Mouse (Mus musculus): Measurements from ENCODE around the gene Cryba1. TPM values are rescaled to one million over a fixed set of nuclear protein-coding genes. Genes with fewer than 3 reads are reported as not detected.

The Cryba1 gene
- polyA plus RNA-seq, 1 experiment from 2014 or later: not detected

- Histone ChIP-seq H3K4me2 (replicated peaks; ENCODE audit: low read depth) (no peak overlapping the region), H3K4me1 (replicated peaks; ENCODE audit: control insufficient read depth, insufficient read depth) (no peaks in the 10 kb centered on the region), H3K9ac (ENCODE audit: low read length) (no peak overlapping the region), H3K4me3 (ENCODE audit: low read depth, low read length) (no peak overlapping the region), H3K27ac (replicated peaks) (no peak overlapping the region), H3K9me3 (ENCODE audit: control insufficient read depth, low read length) (no peaks in the 10 kb centered on the region), H3K36me3 (ENCODE audit: control insufficient read depth, insufficient read depth, low read length) (peaks cover 5% of the 10 kb centered on the region; the same call in 1 of the 2 replicates), H3K27me3 (ENCODE audit: control insufficient read depth, insufficient read depth, low read length) (no peaks in the 10 kb centered on the region)
- DNase-seq (ENCODE audit: low spot score): no peak
- TF ChIP-seq EP300 (optimal IDR thresholded peaks at IDR 0.05) (no peak), CTCF (IDR thresholded peaks at IDR 0.05; ENCODE audit: low read depth) (no peak)
- 69% methylated on average over 3 of the region's 3 CpGs for WGBS
- ATAC-seq (ENCODE audit: low FRiP score, low TSS enrichment): no peak
Measured at GRCm38 (mm10) chr11:77709039-77709438, 16.0 kb downstream of the Cryba1 start.

GRCm38 (mm10) chr11:77705920-77706319 is 19.2 kb downstream of the Cryba1 start:
- H3K9ac ChIP-seq (ENCODE audit: low read length): no peak overlapping the region
- DNase-seq (ENCODE audit: low spot score) (no peak), ATAC-seq (ENCODE audit: low FRiP score, low TSS enrichment) (no peak)
- H3K36me3 ChIP-seq (ENCODE audit: control insufficient read depth, insufficient read depth, low read length): peaks cover 5% of the 10 kb centered on the region; the same call in 1 of the 2 replicates
- WGBS: 83% methylated on average over 3 of the region's 3 CpGs
- TF ChIP-seq EP300 (optimal IDR thresholded peaks at IDR 0.05) (no peak), CTCF (IDR thresholded peaks at IDR 0.05; ENCODE audit: low read depth) (no peak)
- no peak overlapping the region for H3K4me3 ChIP-seq (ENCODE audit: low read depth, low read length)
- no peak overlapping the region for H3K27ac ChIP-seq (replicated peaks)
- no peaks in the 10 kb centered on the region for H3K9me3 ChIP-seq (ENCODE audit: control insufficient read depth, low read length)
- no peak overlapping the region for H3K4me2 ChIP-seq (replicated peaks; ENCODE audit: low read depth)
- no peaks in the 10 kb centered on the region for H3K27me3 ChIP-seq (ENCODE audit: control insufficient read depth, insufficient read depth, low read length)
- H3K4me1 ChIP-seq (replicated peaks; ENCODE audit: control insufficient read depth, insufficient read depth): no peaks in the 10 kb centered on the region

GRCm38 (mm10) chr11:77697232-77697631 is 27.9 kb downstream of the Cryba1 start:
- WGBS: 58% methylated on average over 2 of the region's 2 CpGs
- Histone ChIP-seq H3K9me3 (ENCODE audit: control insufficient read depth, low read length) (no peaks in the 10 kb centered on the region), H3K27me3 (ENCODE audit: control insufficient read depth, insufficient read depth, low read length) (no peaks in the 10 kb centered on the region), H3K36me3 (ENCODE audit: control insufficient read depth, insufficient read depth, low read length) (peaks cover 6% of the 10 kb centered on the region; the same call in 1 of the 2 replicates), H3K9ac (ENCODE audit: low read length) (no peak overlapping the region), H3K4me3 (ENCODE audit: low read depth, low read length) (no peak overlapping the region), H3K4me2 (replicated peaks; ENCODE audit: low read depth) (no peak overlapping the region), H3K4me1 (replicated peaks; ENCODE audit: control insufficient read depth, insufficient read depth) (no peaks in the 10 kb centered on the region), H3K27ac (replicated peaks) (no peak overlapping the region)
- DNase-seq (ENCODE audit: low spot score): no peak
- TF ChIP-seq EP300 (optimal IDR thresholded peaks at IDR 0.05) (no peak), CTCF (IDR thresholded peaks at IDR 0.05; ENCODE audit: low read depth) (peak; percentile 14; the same call in 1 of the 2 replicates)
- no peak for ATAC-seq (ENCODE audit: low FRiP score, low TSS enrichment)

- DNase-seq (ENCODE audit: low spot score): no peak
- no peaks in the 10 kb centered on the region for H3K4me1 ChIP-seq (replicated peaks; ENCODE audit: control insufficient read depth, insufficient read depth)
- no peak for ATAC-seq (ENCODE audit: low FRiP score, low TSS enrichment)
- TF ChIP-seq CTCF (IDR thresholded peaks at IDR 0.05; ENCODE audit: low read depth) (no peak), EP300 (optimal IDR thresholded peaks at IDR 0.05) (no peak)
- no peak overlapping the region for H3K4me3 ChIP-seq (ENCODE audit: low read depth, low read length)
- H3K36me3 ChIP-seq (ENCODE audit: control insufficient read depth, insufficient read depth, low read length): peaks cover 6% of the 10 kb centered on the region; the same call in 1 of the 2 replicates
- H3K9me3 ChIP-seq (ENCODE audit: control insufficient read depth, low read length): no peaks in the 10 kb centered on the region
- no peak overlapping the region for H3K27ac ChIP-seq (replicated peaks)
- no peaks in the 10 kb centered on the region for H3K27me3 ChIP-seq (ENCODE audit: control insufficient read depth, insufficient read depth, low read length)
- H3K9ac ChIP-seq (ENCODE audit: low read length): no peak overlapping the region
- no peak overlapping the region for H3K4me2 ChIP-seq (replicated peaks; ENCODE audit: low read depth)
- 89% methylated on average over 3 of the region's 3 CpGs for WGBS
Measured at GRCm38 (mm10) chr11:77693026-77693425, 32.1 kb downstream of the Cryba1 start.

- no peak for ATAC-seq (ENCODE audit: low FRiP score, low TSS enrichment)
Measured at GRCm38 (mm10) chr11:77687541-77688131, 37.4 kb downstream of the Cryba1 start.

GRCm38 (mm10) chr11:77686841-77687540 is 38.1 kb downstream of the Cryba1 start:
- Histone ChIP-seq H3K4me2 (replicated peaks; ENCODE audit: low read depth) (peak overlapping the region; percentile 64), H3K9me3 (ENCODE audit: control insufficient read depth, low read length) (no peaks in the 10 kb centered on the region), H3K4me1 (replicated peaks; ENCODE audit: control insufficient read depth, insufficient read depth) (no peaks in the 10 kb centered on the region), H3K9ac (ENCODE audit: low read length) (peak overlapping the region; percentile 97), H3K36me3 (ENCODE audit: control insufficient read depth, insufficient read depth, low read length) (no peaks in the 10 kb centered on the region), H3K4me3 (ENCODE audit: low read depth, low read length) (peak overlapping the region; percentile 99), H3K27ac (replicated peaks) (peak overlapping the region; percentile 99), H3K27me3 (ENCODE audit: control insufficient read depth, insufficient read depth, low read length) (no peaks in the 10 kb centered on the region)
- ATAC-seq (ENCODE audit: low FRiP score, low TSS enrichment): peak; percentile 34
- peak; percentile 78 for DNase-seq (ENCODE audit: low spot score)
- no peak for TF ChIP-seq EP300 (optimal IDR thresholded peaks at IDR 0.05)
- no peak for TF ChIP-seq CTCF (IDR thresholded peaks at IDR 0.05; ENCODE audit: low read depth)
- 0% methylated on average over 49 of the region's 76 CpGs for WGBS

More at GRCm38 (mm10) chr11:77687541-77688131, 37.4 kb downstream of the Cryba1 start:
- peak overlapping the region; percentile 99 for H3K27ac ChIP-seq (replicated peaks)
- H3K27me3 ChIP-seq (ENCODE audit: control insufficient read depth, insufficient read depth, low read length): no peaks in the 10 kb centered on the region
- peak overlapping the region; percentile 97 for H3K9ac ChIP-seq (ENCODE audit: low read length)
- H3K4me2 ChIP-seq (replicated peaks; ENCODE audit: low read depth): peak overlapping the region; percentile 64
- peak overlapping the region; percentile 99 for H3K4me3 ChIP-seq (ENCODE audit: low read depth, low read length)
- no peaks in the 10 kb centered on the region for H3K4me1 ChIP-seq (replicated peaks; ENCODE audit: control insufficient read depth, insufficient read depth)
- no peak for TF ChIP-seq CTCF (IDR thresholded peaks at IDR 0.05; ENCODE audit: low read depth)
- no peak for TF ChIP-seq EP300 (optimal IDR thresholded peaks at IDR 0.05)
- no peak for DNase-seq (ENCODE audit: low spot score)
- no peaks in the 10 kb centered on the region for H3K9me3 ChIP-seq (ENCODE audit: control insufficient read depth, low read length)
- WGBS: under 1% methylated on average over 39 of the region's 40 CpGs
- peaks cover 4% of the 10 kb centered on the region; the same call in 1 of the 2 replicates for H3K36me3 ChIP-seq (ENCODE audit: control insufficient read depth, insufficient read depth, low read length)
